Mouse (Mus musculus) lung, adult 2 months (tissue): Measurements from ENCODE around the gene Gm20388.

Experiments
- CTCF ChIP-seq: fragments of 200-500 bp; IDR thresholded peaks from 2 replicates; pipeline ENCODE4 v1.5.1; 2011; ENCODE audit warnings: mild to moderate bottlenecking, low read length, control low read depth; ENCODE audit not compliant: insufficient read depth
- POLR2A ChIP-seq: fragments of 200-500 bp; IDR thresholded peaks from 2 replicates; pipeline ENCODE4 v1.6.1; 2011; ENCODE audit warnings: low read depth, mild to moderate bottlenecking, control low read depth, low read length, borderline replicate concordance; ENCODE audit errors: extremely low read depth

DNA sequence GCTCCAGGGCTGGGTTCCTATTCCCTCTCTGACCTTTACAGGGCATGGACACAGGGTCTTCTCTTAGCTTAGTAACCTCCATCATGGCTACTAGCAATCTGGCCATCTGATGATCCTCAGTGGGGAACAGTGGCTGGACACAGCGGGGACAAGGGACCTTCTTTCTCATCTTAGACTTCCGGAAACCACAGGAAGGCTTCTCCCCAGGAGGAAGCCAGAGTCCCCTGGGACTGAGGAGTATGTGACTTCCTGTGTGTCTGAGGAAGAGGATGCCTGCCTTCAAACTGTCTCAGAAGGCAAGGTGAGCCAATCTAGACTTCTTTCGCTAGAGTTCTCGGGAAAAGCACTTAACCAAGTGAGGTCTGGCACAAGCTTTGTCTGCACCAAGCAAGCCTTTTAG, 789.4 kb downstream of the Gm20388 start:
- TF ChIP-seq CTCF (no peak), POLR2A (no peak)
